Mouse (Mus musculus) left cerebral cortex, adult 18-20 months (tissue): ENCODE data around the gene Slirp. TPM values are rescaled to one million over a fixed set of nuclear protein-coding genes. Genes with fewer than 3 reads are reported as not detected.
A peak's percentile ranks its signal among the peaks of the same experiment; 100 is the strongest.
"Not testable (repeated sequence)": the region's sequence is repeated elsewhere in the genome, so short reads cannot be mapped to it uniquely, and the experiment has no call there.

Experiments used
- DNase-seq, 2 experiments: peaks; one replicate each; pipeline ENCODE4 v3.0.0; 2021 to 2022; ENCODE audit warnings: low spot score in 2 of 2, mixed read lengths in 1 of 2
- total RNA-seq, 2 experiments: library from RNA; stranded (reverse); gene quantifications; 2 replicates each; pipeline ENCODE4 v1.2.3; 2021

Gene Slirp
- total RNA-seq, 2 experiments from 2014 or later: 96.2 to 96.3 TPM

GRCm38 (mm10) chr12:87426354-87427031, 17.2 kb upstream of the Slirp start:
- no peak for DNase-seq

- no peak for DNase-seq
Observed at GRCm38 (mm10) chr12:87428295-87428694, 15.4 kb upstream of the Slirp start.

- no peak for DNase-seq
Observed at GRCm38 (mm10) chr12:87428885-87429284, 14.8 kb upstream of the Slirp start.

GRCm38 (mm10) chr12:87442177-87443114, 1.2 kb upstream of the Slirp start:
- DNase-seq: no peak

GRCm38 (mm10) chr12:87443115-87443699, 489 bp upstream of the Slirp start:
- no peak for DNase-seq

GRCm38 (mm10) chr12:87444211-87444610, 515 bp downstream of the Slirp start:
- no peak for DNase-seq

GRCm38 (mm10) chr12:87449456-87449855, 5.8 kb downstream of the Slirp start:
- no peak for DNase-seq

GRCm38 (mm10) chr12:87464678-87465297, 21.1 kb downstream of the Slirp start:
- DNase-seq: no peak

- no peak for DNase-seq
Observed at GRCm38 (mm10) chr12:87470263-87471136, 26.8 kb downstream of the Slirp start.

- DNase-seq: peak; percentile 24 to 25
Observed at GRCm38 (mm10) chr12:87471421-87471963, 27.8 kb downstream of the Slirp start.

GRCm38 (mm10) chr12:87471964-87472786, 28.5 kb downstream of the Slirp start, which contains the start of gene Snw1:
Gene Snw1, minus strand, starts transcription at chr12:87472274.
- peak; percentile 91 to 96 for DNase-seq

GRCm38 (mm10) chr12:87474756-87475155, 31.1 kb downstream of the Slirp start:
- no peak for DNase-seq

GRCm38 (mm10) chr12:87482482-87482881, 38.8 kb downstream of the Slirp start:
- not testable (repeated sequence) for DNase-seq

- DNase-seq: not testable (repeated sequence)
Observed at GRCm38 (mm10) chr12:87488683-87489082, 45.0 kb downstream of the Slirp start.

- DNase-seq: not testable (repeated sequence)
Observed at GRCm38 (mm10) chr12:87494421-87494820, 50.7 kb downstream of the Slirp start, which contains the start of gene Gm5788. Gene Gm5788, plus strand, starts transcription at chr12:87494721.
